Mouse (Mus musculus) lung, postnatal 0 days (tissue): ENCODE measurements around the gene Abcc5.
"Not testable (repeated sequence)": the region's sequence is repeated elsewhere in the genome, so short reads cannot be mapped to it uniquely, and the experiment has no call there.

Source experiments
- CTCF ChIP-seq: IDR thresholded peaks from 2 replicates; pipeline ENCODE4 v1.5.1; 2016; ENCODE audit warnings: antibody characterized with exemption, mild to moderate bottlenecking
- EP300 ChIP-seq: IDR thresholded peaks from 2 replicates; pipeline ENCODE4 v1.6.1; 2016; ENCODE audit warnings: antibody characterized with exemption, mild to moderate bottlenecking, control low read depth

DNA sequence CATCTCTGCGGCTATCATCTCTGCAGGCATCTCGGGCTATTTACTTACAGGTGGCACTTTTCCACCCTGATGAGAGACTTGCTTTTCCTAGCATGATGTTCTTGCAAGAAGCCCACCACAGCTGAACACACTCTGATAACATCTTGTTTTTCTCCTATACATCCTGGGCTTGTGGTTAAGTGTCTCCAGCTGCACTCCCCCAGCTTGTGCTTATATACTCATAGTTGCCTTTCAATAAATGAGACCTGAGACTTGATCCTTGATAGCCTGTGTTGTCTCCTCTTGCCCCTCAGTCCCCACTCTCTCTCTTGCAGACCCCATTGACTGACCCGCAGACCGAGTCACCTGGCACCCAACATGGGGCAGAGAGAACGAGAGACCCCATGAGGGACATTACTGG lies 32.5 kb upstream of the Abcc5 start:
- not testable (repeated sequence) for TF ChIP-seq CTCF, EP300
